37 mouse cellular contexts compared by ENCODE assay signal in genomic region chr11:101995938-101996337, GRCm38 (mm10). TPM values are rescaled to one million over a fixed set of nuclear protein-coding genes. Genes with fewer than 3 reads are reported as not detected.
"Had no signal": no experiment of that assay in that cellular context is flagged by ENCODE, and none has a peak within 500 bp of the region (broad histone marks: within the 10 kb centered on the region; RNA-seq: fewer than 3 reads in every experiment).

No protein-coding gene starts in this region.

- H3K9ac ChIP-seq: heart, embryonic 12.5 days; hindbrain, embryonic 12.5 days; hindbrain, embryonic 14.5 days; limb, embryonic 12.5 days had no signal

- H3K4me2 ChIP-seq: heart, embryonic 12.5 days; hindbrain, embryonic 12.5 days; hindbrain, embryonic 14.5 days; limb, embryonic 12.5 days had no signal

- H3K27ac ChIP-seq: gastrocnemius, adult 2 months; heart, adult 2 months; heart, embryonic 10.5 days; hindbrain, embryonic 10.5 days; hindbrain, embryonic 12.5 days; hindbrain, embryonic 14.5 days; layer of hippocampus, adult 2 months; left cerebral cortex, adult 2 months; limb, embryonic 10.5 days; limb, embryonic 12.5 days had no signal

- ATAC-seq: hindbrain, embryonic 16.5 days; inflammation-experienced regulatory T-cells, adult 6 months; intestine, embryonic 16.5 days had no signal

- H3K27me3 ChIP-seq: heart, embryonic 12.5 days; hindbrain, embryonic 12.5 days had no signal

- H3K4me1 ChIP-seq: limb, embryonic 12.5 days had no signal

- DNase-seq: gastrocnemius, adult 2 months; gastrocnemius, postnatal 10 days; gastrocnemius, postnatal 25 days; heart, adult 2 months; heart, postnatal 10 days; heart, postnatal 4 days; kidney, adult 18-20 months; kidney, adult 8-10 months; kidney, postnatal 10 days; kidney, postnatal 25 days; kidney, postnatal 4 days had no signal

- H3K36me3 ChIP-seq: heart, embryonic 10.5 days; heart, embryonic 12.5 days had no signal

- H3K9me3 ChIP-seq: heart, embryonic 10.5 days; heart, embryonic 12.5 days; hindbrain, embryonic 10.5 days; hindbrain, embryonic 12.5 days; limb, embryonic 10.5 days; limb, embryonic 12.5 days had no signal

- H3K4me3 ChIP-seq: gastrocnemius, adult 2 months; heart, adult 2 months; heart, embryonic 10.5 days; heart, embryonic 12.5 days; hindbrain, embryonic 10.5 days; hindbrain, embryonic 12.5 days; layer of hippocampus, adult 2 months; left cerebral cortex, adult 2 months; limb, embryonic 10.5 days; limb, embryonic 12.5 days had no signal

RNA-seq across cellular contexts. Expression of gene Cfap97d1, which starts 11.9 kb away (rescaled TPM):
- total RNA-seq: gastrocnemius, adult 2 months; gastrocnemius, postnatal 10 days; gastrocnemius, postnatal 25 days; gastrocnemius, postnatal 4 days; granulocyte monocyte progenitor cell, adult 5-6 weeks; heart, adult 2 months; heart, postnatal 10 days; heart, postnatal 25 days; heart, postnatal 4 days; layer of hippocampus, adult 2 months; layer of hippocampus, postnatal 10 days; layer of hippocampus, postnatal 25 days; left cerebral cortex, adult 2 months; left cerebral cortex, postnatal 14 days; left cerebral cortex, postnatal 36 days; liver, adult 2 months had no signal
- polyA plus RNA-seq: frontal cortex, adult 2 months; heart, adult 2 months; heart, embryonic 10.5 days; heart, embryonic 12.5 days; heart, embryonic 14.5 days; heart, embryonic 16.5 days; hindbrain, embryonic 10.5 days; hindbrain, embryonic 12.5 days; hindbrain, embryonic 14.5 days; hindbrain, embryonic 16.5 days; inflammation-experienced regulatory T-cells, adult 6 months; intestine, embryonic 16.5 days; kidney, embryonic 14.5 days; kidney, embryonic 16.5 days; limb, embryonic 10.5 days; limb, embryonic 12.5 days; limb, embryonic 14.5 days; liver, adult 2 months had no signal

RNA-seq across cellular contexts. Expression of gene Sost, which starts 29.1 kb away (rescaled TPM):
- total RNA-seq: gastrocnemius, adult 2 months; gastrocnemius, postnatal 25 days; granulocyte monocyte progenitor cell, adult 5-6 weeks; layer of hippocampus, adult 2 months; layer of hippocampus, postnatal 25 days; left cerebral cortex, adult 2 months; left cerebral cortex, postnatal 14 days; liver, adult 2 months had no signal
- polyA plus RNA-seq: hindbrain, embryonic 14.5 days; inflammation-experienced regulatory T-cells, adult 6 months had no signal

RNA-seq across cellular contexts. Expression of gene Mpp3, which starts 32.3 kb away (rescaled TPM):
- total RNA-seq: granulocyte monocyte progenitor cell, adult 5-6 weeks had no signal

RNA-seq across cellular contexts. Expression of gene Cd300lg, which starts 45.4 kb away (rescaled TPM):
- total RNA-seq: layer of hippocampus, adult 2 months; layer of hippocampus, postnatal 25 days; left cerebral cortex, adult 2 months; left cerebral cortex, postnatal 14 days had no signal
